Mouse (Mus musculus): ENCODE results near the gene Kcnj13.

DNA sequence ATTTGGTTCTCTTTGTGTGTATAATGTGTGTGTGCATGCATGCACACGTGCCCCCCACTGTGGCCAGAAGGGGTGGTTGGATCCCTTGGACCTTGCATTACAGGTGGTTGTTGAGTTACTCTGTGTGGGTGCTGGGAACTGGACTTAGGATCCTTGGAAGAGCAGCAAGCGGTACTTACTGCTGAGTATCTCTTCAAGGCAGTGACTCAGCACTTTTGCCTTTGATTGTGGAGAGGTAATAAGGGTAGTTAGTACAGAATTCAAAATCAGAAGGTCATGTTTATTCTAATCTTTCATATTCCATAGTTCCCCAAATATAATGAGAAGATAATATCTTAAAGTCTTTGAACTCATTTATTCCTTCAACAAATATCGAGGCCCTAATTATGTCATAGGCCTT lies 13.4 kb downstream of the Kcnj13 start:
- TF ChIP-seq CTCF (IDR thresholded peaks at IDR 0.05; ENCODE audit: extremely low read depth, insufficient read depth, insufficient read length, insufficient replicate concordance) (no peak), POLR2A (IDR thresholded peaks at IDR 0.05; ENCODE audit: low read depth, low read length) (no peak)
